Mouse (Mus musculus) heart, embryonic 12.5 days (tissue): Measurements from ENCODE around the gene Ptov1. TPM values are rescaled to one million over a fixed set of nuclear protein-coding genes. Genes with fewer than 3 reads are reported as not detected.

Experiments
- ATAC-seq: fragments of 200-750 bp; cut with Nextera tagmentation; 2 replicates; pipeline ENCODE4 v1.8.0; 2017; ENCODE audit warnings: moderate TSS enrichment, moderate library complexity; ENCODE audit not compliant: insufficient number of reproducible peaks, low FRiP score
- H3K27ac ChIP-seq: fragments of 300-500 bp; sonication (generic); 2 replicates; pipeline ENCODE4 v1.5.1; 2016; ENCODE audit warnings: mild to moderate bottlenecking, moderate library complexity; ENCODE audit not compliant: poor library complexity, severe bottlenecking
- H3K27me3 ChIP-seq: fragments of 300-500 bp; sonication (generic); replicated peaks from 2 replicates; pipeline ENCODE4 v1.6.1; 2016; ENCODE audit warnings: mild to moderate bottlenecking, moderate library complexity
- H3K36me3 ChIP-seq: fragments of 300-500 bp; sonication (generic); 2 replicates; pipeline ENCODE4 v1.6.1; 2016; ENCODE audit warnings: mild to moderate bottlenecking, moderate library complexity
- H3K4me1 ChIP-seq: fragments of 300-500 bp; sonication (generic); replicated peaks from 2 replicates; pipeline ENCODE4 v1.6.1; 2016; ENCODE audit warnings: mild to moderate bottlenecking
- H3K4me2 ChIP-seq: fragments of 300-500 bp; sonication (generic); 2 replicates; pipeline ENCODE4 v1.6.1; 2016; ENCODE audit warnings: mild to moderate bottlenecking, moderate library complexity
- H3K4me3 ChIP-seq: fragments of 300-500 bp; sonication (generic); 2 replicates; pipeline ENCODE4 v1.5.1; 2016; ENCODE audit warnings: mild to moderate bottlenecking
- H3K9ac ChIP-seq: fragments of 300-500 bp; sonication (generic); 2 replicates; pipeline ENCODE4 v1.6.1; 2016; ENCODE audit warnings: mild to moderate bottlenecking, moderate library complexity
- H3K9me3 ChIP-seq: fragments of 300-500 bp; sonication (generic); replicated peaks from 2 replicates; pipeline ENCODE4 v1.6.1; 2016; ENCODE audit warnings: mild to moderate bottlenecking, moderate library complexity
- WGBS: fragments of 180-500 bp; shearing (Covaris S2); methylation state at CpG from one replicate; pipeline ENCODE4 v1.1.7; 2016; 5-methylcytosine and 5-hydroxymethylcytosine counted together
- polyA plus RNA-seq: library from polyadenylated mRNA; unstranded; fragments of >200 nt; fragmentation: Nextera tagmentation; extraction: Ambion mirVana; gene quantifications from 2 replicates; pipeline ENCODE4 v1.2.1, GENCODE M21; 2016

Gene Ptov1
- polyA plus RNA-seq, 1 experiment from 2014 or later = 321 TPM

DNA sequence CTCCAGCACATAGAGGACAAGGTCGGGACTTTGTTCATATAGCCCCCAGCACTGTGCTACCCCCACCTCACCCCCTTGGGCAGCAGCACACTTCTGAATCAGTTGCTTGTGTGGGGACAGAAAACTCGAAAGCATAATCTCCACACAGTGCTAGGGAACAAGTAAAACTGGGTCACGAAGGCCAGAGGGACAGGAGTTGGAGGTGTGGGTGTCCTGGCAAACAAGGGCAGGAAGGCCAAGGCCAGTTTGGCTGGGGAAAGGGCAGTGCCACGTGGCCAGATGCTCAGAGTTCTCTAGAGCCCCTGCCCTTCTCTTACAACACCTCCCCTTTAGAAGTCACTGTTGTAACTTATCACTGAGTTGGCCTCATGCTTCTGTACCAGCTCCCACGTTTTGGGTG is 49.7 kb downstream of the Ptov1 start:
- no peaks in the 10 kb centered on the region for H3K27me3 ChIP-seq
- H3K36me3 ChIP-seq = 0 out of 2 replicates have a peak, but pooled peaks cover 3% of the 10 kb centered on the region
- H3K4me3 ChIP-seq = no peak overlapping the region
- no peaks in the 10 kb centered on the region for H3K9me3 ChIP-seq
- H3K27ac ChIP-seq = 0 out of 2 replicates have a peak overlapping the region, but pooled peaks have one; percentile 6
- no peak for ATAC-seq
- 55% methylated on average over 5 of the region's 5 CpGs for WGBS
- H3K9ac ChIP-seq = peak overlapping the region; percentile 54; the same call in 1 of the 2 replicates
- peaks cover 78% of the 10 kb centered on the region for H3K4me1 ChIP-seq
- H3K4me2 ChIP-seq = 0 out of 2 replicates have a peak overlapping the region, but pooled peaks have one; percentile 12

DNA sequence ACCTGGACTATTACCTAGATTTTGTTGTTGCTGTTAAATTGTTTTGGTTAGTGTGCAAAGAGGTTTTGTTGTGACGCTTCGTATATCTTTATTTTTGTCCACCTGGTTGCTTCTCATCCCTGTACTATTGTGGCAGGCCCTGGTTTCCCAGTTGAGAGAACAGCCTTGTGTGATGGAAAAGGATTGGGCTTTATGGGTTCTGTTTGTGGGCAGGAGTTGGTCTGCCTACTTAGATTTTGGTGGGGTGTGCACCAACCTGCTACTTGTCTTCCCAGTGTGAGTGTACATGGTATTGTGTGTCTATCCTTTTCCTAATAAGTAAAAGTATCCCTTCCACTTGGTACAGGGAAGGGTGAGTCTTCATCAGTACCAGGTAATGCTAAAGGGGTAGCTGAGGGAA is 50.2 kb downstream of the Ptov1 start:
- no peaks in the 10 kb centered on the region for H3K27me3 ChIP-seq
- H3K27ac ChIP-seq = no peak overlapping the region
- 90% methylated on average over 2 of the region's 2 CpGs for WGBS
- peak overlapping the region; percentile 89 for H3K4me2 ChIP-seq
- H3K4me1 ChIP-seq = peaks cover 77% of the 10 kb centered on the region
- peak overlapping the region; percentile 24; the same call in 1 of the 2 replicates for H3K4me3 ChIP-seq
- no peaks in the 10 kb centered on the region for H3K9me3 ChIP-seq
- no peak overlapping the region for H3K9ac ChIP-seq
- 0 out of 2 replicates have a peak, but pooled peaks cover 3% of the 10 kb centered on the region for H3K36me3 ChIP-seq
- no peak for ATAC-seq

DNA sequence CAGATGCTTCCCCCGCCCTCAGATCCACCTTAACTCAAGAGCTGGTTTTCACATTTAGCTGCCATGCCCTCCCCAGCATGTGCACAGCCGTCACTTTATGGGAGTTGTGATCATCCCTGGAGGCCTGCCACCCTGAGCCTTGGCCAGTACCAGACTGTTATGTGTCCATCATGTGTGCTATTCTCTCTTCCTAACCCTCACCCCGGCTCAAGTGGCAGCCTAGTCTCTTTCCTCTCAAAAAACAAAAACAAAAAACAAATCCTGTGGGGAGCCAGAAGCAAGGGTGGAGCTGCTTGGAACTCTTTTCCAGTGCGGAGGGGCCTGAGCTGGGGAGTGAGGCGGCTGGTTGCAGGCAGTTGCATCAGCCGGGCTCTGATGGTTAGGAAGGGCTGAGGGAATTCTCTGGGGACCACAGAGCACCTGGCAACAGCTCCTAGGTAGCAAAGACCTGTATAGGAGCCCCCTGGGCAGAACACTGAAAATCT is 50.8 kb downstream of the Ptov1 start:
- Histone ChIP-seq H3K36me3 (peaks cover 8% of the 10 kb centered on the region; the same call in 1 of the 2 replicates), H3K4me3 (peak overlapping the region; percentile 24), H3K4me2 (peak overlapping the region; percentile 89), H3K27ac (0 out of 2 replicates have a peak overlapping the region, but pooled peaks have one; percentile 23), H3K9me3 (no peaks in the 10 kb centered on the region), H3K4me1 (peaks cover 71% of the 10 kb centered on the region), H3K9ac (peak overlapping the region; percentile 63), H3K27me3 (no peaks in the 10 kb centered on the region)
- 45% methylated on average over 6 of the region's 6 CpGs for WGBS
- no peak for ATAC-seq

DNA sequence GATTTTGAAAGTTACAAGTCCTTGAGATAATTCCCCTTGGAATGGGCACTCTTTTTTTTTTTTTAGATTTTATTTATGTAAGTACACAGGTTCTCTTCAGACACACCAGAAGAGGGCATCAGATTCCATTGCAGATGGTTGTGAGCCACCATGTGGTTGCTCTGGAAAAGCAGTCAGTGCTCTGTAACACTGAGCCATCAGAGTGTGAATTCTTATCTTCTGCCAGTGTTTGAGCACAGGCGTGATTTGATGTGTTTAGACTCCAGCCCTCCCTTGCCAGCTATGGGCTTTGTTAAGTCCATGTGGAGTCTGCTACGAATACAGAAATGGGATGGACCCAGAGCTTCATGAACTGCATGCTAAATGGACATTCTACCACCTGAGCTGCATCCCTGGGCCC is 51.4 kb downstream of the Ptov1 start:
- no peak for ATAC-seq
- peak overlapping the region; percentile 90 for H3K4me3 ChIP-seq
- H3K27me3 ChIP-seq = no peaks in the 10 kb centered on the region
- no peaks in the 10 kb centered on the region for H3K9me3 ChIP-seq
- peak overlapping the region; percentile 98 for H3K9ac ChIP-seq
- H3K36me3 ChIP-seq = peaks cover 14% of the 10 kb centered on the region; the same call in 1 of the 2 replicates
- peak overlapping the region; percentile 89 for H3K4me2 ChIP-seq
- H3K27ac ChIP-seq = 0 out of 2 replicates have a peak overlapping the region, but pooled peaks have one; percentile 99
- WGBS = 19% methylated on average over 2 of the region's 2 CpGs
- peaks cover 64% of the 10 kb centered on the region for H3K4me1 ChIP-seq

DNA sequence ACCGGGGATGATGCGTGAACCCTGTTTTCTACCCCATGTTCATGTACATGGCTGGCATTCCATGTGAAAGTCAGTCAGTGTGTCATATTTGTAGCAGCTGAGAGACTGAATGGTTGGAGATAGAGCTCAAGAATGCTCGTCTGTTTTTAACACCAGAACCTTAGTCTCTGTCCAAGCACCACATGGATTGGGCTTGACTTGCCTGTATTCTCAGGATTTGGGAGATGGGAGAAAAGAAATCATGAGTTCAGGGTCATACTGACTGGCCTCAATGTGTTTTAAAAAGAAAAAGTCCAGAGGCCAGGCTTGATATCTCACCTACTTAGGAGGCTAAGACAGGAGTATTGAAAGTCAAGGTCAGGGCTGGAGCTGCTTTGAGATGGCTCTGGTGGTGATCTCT is 52.1 kb downstream of the Ptov1 start:
- Histone ChIP-seq H3K4me3 (peak overlapping the region; percentile 90), H3K27ac (peak overlapping the region; percentile 99), H3K4me2 (peak overlapping the region; percentile 89), H3K36me3 (peaks cover 18% of the 10 kb centered on the region; the same call in 1 of the 2 replicates), H3K9ac (peak overlapping the region; percentile 98), H3K27me3 (no peaks in the 10 kb centered on the region), H3K4me1 (peaks cover 58% of the 10 kb centered on the region), H3K9me3 (no peaks in the 10 kb centered on the region)
- 16% methylated on average over 3 of the region's 3 CpGs for WGBS
- no peak for ATAC-seq

DNA sequence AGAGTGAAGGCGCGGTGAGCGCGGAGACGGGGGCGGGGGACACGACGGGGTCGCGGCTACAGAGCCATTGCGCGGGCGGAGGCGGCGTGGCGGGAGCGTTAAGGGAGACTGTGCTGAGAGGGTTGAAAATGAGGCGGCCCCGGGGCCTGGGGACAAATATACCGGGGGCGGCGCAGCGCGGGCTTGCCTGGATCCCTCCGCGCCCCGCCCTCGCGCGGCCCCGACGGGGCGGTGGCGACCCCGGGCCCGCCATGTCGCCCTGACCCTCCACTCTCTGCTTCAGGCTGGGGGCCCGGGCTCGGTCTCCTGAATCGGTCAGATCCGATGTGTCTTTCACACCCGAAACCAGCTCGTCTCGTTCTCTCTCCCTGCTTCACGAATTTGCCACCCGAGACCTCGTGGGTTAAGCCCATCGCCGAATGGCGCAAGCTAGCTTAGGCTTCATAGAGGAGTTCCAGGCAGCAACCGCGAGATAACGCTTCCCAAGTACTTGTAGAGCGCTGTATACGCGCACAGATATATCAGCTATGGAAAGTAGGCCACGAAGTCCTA is 53.0 kb downstream of the Ptov1 start, which contains the start of gene Atf5:
Atf5 (minus strand) TSS at position 189 of the 552 bp plus-strand sequence.
- Histone ChIP-seq H3K4me3 (peak within 1 kb of the TSS; percentile 90), H3K36me3 (peaks cover 27% of the 10 kb centered on the region), H3K4me1 (peaks cover 51% of the 10 kb centered on the region), H3K9ac (peak within 1 kb of the TSS; percentile 98), H3K27ac (peak within 1 kb of the TSS; percentile 99), H3K4me2 (peak within 1 kb of the TSS; percentile 89), H3K9me3 (no peaks in the 10 kb centered on the region), H3K27me3 (no peaks in the 10 kb centered on the region)
- WGBS = under 1% methylated on average over 57 of the region's 57 CpGs
- peak; percentile 54 for ATAC-seq

DNA sequence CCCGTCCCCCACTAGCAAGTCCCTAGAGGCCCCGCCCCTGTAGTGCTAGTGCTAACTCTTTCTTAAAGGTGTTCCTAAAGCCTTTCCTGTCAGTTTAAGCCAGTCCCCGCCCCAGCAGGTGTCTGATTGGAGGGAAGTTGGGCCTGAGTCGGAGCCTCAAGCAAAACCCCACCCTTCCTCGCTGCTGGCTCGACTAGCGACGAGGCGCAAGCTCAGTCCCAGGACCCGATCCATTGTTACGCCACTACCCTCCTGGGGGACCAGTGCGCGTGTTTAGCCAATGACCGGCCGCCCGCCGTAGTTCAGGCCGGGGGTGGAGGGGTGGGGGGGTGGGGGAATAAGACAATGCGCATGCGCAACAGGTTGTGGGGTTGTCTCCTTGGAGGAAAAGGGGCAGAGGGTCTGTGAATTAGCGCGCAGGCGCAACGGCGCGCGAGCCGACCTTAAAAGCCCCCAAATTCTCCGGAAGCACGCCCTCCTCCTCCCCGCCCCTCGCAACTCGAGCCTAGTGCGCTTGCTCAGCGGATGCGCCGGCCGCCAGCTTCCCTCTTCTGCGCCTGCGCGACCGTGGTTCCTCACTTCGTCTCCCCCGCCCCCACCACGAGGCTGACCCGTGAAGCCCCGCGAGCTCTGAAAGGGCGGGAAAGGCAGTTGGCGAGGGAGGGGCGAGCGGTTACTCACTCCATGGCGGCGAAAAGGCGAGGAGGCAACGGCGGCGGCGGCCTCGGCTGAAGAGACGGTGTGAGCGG is 53.7 kb downstream of the Ptov1 start, which contains the start of the genes Nup62 and Il4i1:
Nup62 (plus strand) TSS at position 368 of the 749 bp plus-strand sequence.
Il4i1 (plus strand) TSS at position 667 of the 749 bp plus-strand sequence.
- peak within 1 kb of the TSS; percentile 99 for H3K27ac ChIP-seq
- ATAC-seq = peak; percentile 92
- peaks cover 33% of the 10 kb centered on the region for H3K36me3 ChIP-seq
- H3K4me2 ChIP-seq = peak within 1 kb of the TSS; percentile 89
- peaks cover 45% of the 10 kb centered on the region for H3K4me1 ChIP-seq
- H3K9ac ChIP-seq = peak within 1 kb of the TSS; percentile 98
- no peaks in the 10 kb centered on the region for H3K9me3 ChIP-seq
- peak within 1 kb of the TSS; percentile 90 for H3K4me3 ChIP-seq
- H3K27me3 ChIP-seq = no peaks in the 10 kb centered on the region
- under 1% methylated on average over 60 of the region's 62 CpGs for WGBS

DNA sequence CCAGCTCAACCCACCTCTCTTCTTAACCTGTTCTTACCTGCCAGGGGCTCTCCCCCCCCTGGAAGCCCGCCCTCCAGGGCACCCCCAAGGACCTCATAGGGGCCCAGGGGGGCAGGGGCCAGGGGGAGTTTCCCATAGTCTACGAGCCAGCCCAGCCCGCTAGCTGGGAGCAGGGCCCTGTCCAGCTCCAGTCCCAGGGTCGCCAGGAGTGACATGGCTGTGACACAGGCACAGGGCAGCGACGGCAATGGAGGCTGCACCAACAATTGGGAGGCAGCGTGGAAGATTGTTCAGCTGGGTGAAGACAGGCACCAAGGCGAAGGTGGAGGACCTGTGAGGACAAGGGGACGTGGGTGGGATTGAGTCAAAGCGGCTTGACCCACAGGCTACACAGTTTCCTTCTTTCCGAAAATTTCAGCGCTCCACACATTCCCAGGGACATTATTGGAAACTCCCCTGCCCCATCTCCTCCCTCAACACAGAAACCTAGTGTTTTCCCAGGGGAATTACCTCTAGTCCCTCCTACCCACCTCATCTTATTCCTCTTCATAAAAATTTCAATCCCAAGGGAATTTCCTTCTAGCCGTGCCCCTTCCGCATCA is 54.5 kb downstream of the Ptov1 start:
- Histone ChIP-seq H3K9ac (peak overlapping the region; percentile 64), H3K27ac (peak overlapping the region; percentile 99), H3K4me2 (peak overlapping the region; percentile 89), H3K36me3 (peaks cover 34% of the 10 kb centered on the region), H3K9me3 (no peaks in the 10 kb centered on the region), H3K4me3 (peak overlapping the region; percentile 90), H3K27me3 (no peaks in the 10 kb centered on the region), H3K4me1 (peaks cover 36% of the 10 kb centered on the region)
- no peak for ATAC-seq
- 34% methylated on average over 14 of the region's 14 CpGs for WGBS

DNA sequence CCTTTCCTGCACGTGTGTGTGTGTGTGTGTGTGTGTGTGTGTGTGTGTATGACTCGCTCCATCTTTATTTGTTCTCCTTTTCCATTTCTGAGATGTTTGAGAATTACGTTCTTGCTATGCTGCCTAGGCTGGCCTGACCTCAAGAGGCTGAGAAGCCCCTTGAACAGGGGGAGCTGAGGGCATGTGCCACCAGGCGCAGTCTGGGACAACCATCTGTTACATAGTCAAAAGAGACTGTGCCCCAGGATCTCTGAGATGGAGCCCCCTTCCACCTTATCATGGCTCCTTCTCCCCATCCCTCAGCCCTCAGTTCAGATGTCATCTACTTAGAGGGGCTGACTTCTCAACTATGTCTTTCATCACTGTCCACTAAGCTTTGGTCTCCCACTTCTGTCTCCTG is 55.2 kb downstream of the Ptov1 start:
- H3K9me3 ChIP-seq = no peaks in the 10 kb centered on the region
- H3K27ac ChIP-seq = no peak overlapping the region
- no peak overlapping the region for H3K4me3 ChIP-seq
- 83% methylated on average over 4 of the region's 4 CpGs for WGBS
- no peaks in the 10 kb centered on the region for H3K27me3 ChIP-seq
- peak overlapping the region; percentile 89; the same call in 1 of the 2 replicates for H3K4me2 ChIP-seq
- H3K4me1 ChIP-seq = peaks cover 30% of the 10 kb centered on the region
- no peak for ATAC-seq
- no peak overlapping the region for H3K9ac ChIP-seq
- peaks cover 34% of the 10 kb centered on the region for H3K36me3 ChIP-seq

DNA sequence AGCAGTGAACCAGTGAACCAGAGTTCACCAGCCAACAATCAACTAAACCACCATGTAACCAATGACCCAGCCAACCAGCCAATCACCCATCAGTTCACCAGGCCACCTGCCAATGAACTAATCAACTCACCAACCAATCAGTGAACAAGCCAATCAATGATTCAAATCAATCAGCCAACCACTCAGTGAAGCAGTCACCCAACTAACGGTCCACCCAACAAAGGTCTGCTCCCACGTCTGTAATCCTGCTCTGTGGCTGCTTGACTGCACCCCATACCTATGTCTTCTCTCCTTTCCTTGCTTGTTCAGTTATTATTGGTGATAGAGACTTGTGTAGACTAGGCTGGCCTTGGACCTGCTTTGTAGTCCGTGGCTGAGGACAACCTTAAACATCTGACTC is 55.6 kb downstream of the Ptov1 start:
- Histone ChIP-seq H3K4me1 (peaks cover 26% of the 10 kb centered on the region), H3K9ac (no peak overlapping the region), H3K9me3 (no peaks in the 10 kb centered on the region), H3K27me3 (no peaks in the 10 kb centered on the region), H3K36me3 (peaks cover 34% of the 10 kb centered on the region), H3K4me3 (no peak overlapping the region), H3K4me2 (no peak overlapping the region), H3K27ac (no peak overlapping the region)
- WGBS = 90% methylated on average over 3 of the region's 3 CpGs
- ATAC-seq = no peak
